Mouse (Mus musculus) heart, embryonic 14.5 days (tissue): ENCODE measurements around the gene Dnajc5g. TPM values are rescaled to one million over a fixed set of nuclear protein-coding genes. Genes with fewer than 3 reads are reported as not detected.

Experiments used
- ATAC-seq: fragments of 200-750 bp; cut with Nextera tagmentation; 2 replicates; pipeline ENCODE4 v1.8.0; 2017; ENCODE audit warnings: low read depth, moderate TSS enrichment; ENCODE audit not compliant: insufficient number of reproducible peaks, insufficient read depth, low FRiP score
- H3K27ac ChIP-seq, 2 experiments: fragments of 200-500 bp in 1 of 2; fragments of 300-500 bp in 1 of 2; sonication (generic) in 1 of 2; replicated peaks in 1 of 2; 2 replicates each; pipeline ENCODE4 v1.5.1; 2012 to 2014; ENCODE audit warnings: low read depth in 2 of 2, low read length in 2 of 2, control low read depth in 1 of 2, mild to moderate bottlenecking in 1 of 2, mixed read lengths in 1 of 2; ENCODE audit not compliant: control insufficient read depth in 1 of 2, insufficient read depth in 1 of 2
- H3K27me3 ChIP-seq: fragments of 300-500 bp; sonication (generic); 2 replicates; pipeline ENCODE4 v1.6.1; 2014; ENCODE audit warnings: mild to moderate bottlenecking, low read length, control low read depth; ENCODE audit not compliant: control insufficient read depth, insufficient read depth
- H3K36me3 ChIP-seq: fragments of 300-500 bp; sonication (generic); 2 replicates; pipeline ENCODE4 v1.6.1; 2014; ENCODE audit warnings: mild to moderate bottlenecking, control low read depth, low read length, mixed read lengths; ENCODE audit not compliant: control insufficient read depth, insufficient read depth
- H3K4me1 ChIP-seq, 2 experiments: fragments of 200-500 bp in 1 of 2; fragments of 300-500 bp in 1 of 2; sonication (generic) in 1 of 2; 2 replicates each; pipeline ENCODE4 v1.6.1; 2012 to 2014; ENCODE audit warnings: low read length in 2 of 2, control low read depth in 1 of 2, mixed read lengths in 1 of 2; ENCODE audit not compliant: control insufficient read depth in 2 of 2, insufficient read depth in 2 of 2
- H3K4me2 ChIP-seq: fragments of 300-500 bp; sonication (generic); 2 replicates; pipeline ENCODE4 v1.6.1; 2014; ENCODE audit warnings: mild to moderate bottlenecking, low read length
- H3K4me3 ChIP-seq, 2 experiments: fragments of 200-500 bp in 1 of 2; fragments of 300-500 bp in 1 of 2; sonication (generic) in 1 of 2; 2 replicates each; pipeline ENCODE4 v1.5.1; 2012 to 2014; ENCODE audit warnings: low read length in 2 of 2, mild to moderate bottlenecking in 2 of 2, control low read depth in 1 of 2, low read depth in 1 of 2, moderate library complexity in 1 of 2; ENCODE audit not compliant: control insufficient read depth in 1 of 2, insufficient read depth in 1 of 2
- H3K9ac ChIP-seq: fragments of 300-500 bp; sonication (generic); 2 replicates; pipeline ENCODE4 v1.6.1; 2014; ENCODE audit warnings: mild to moderate bottlenecking, low read length
- H3K9me3 ChIP-seq: fragments of 300-500 bp; sonication (generic); 2 replicates; pipeline ENCODE4 v1.6.1; 2016; ENCODE audit warnings: low read length, control low read depth; ENCODE audit not compliant: control insufficient read depth
- WGBS: fragments of 180-500 bp; shearing (Covaris S2); extraction: QIAGEN DNeasy Blood & Tissue Kit; methylation state at CpG from one replicate; pipeline ENCODE4 v1.1.7; 2014; 5-methylcytosine and 5-hydroxymethylcytosine counted together
- polyA plus RNA-seq: library from polyadenylated mRNA; unstranded; fragments of >200 nt; fragmentation: Nextera tagmentation; extraction: Ambion mirVana; gene quantifications from 2 replicates; pipeline ENCODE4 v1.2.1, GENCODE M21; 2014

Dnajc5g gene
- polyA plus RNA-seq, 1 experiment from 2014 or later = not detected

GRCm38 (mm10) chr5:31110781-31111180 is 4.7 kb downstream of the Dnajc5g start:
- no peaks in the 10 kb centered on the region for H3K4me1 ChIP-seq
- no peaks in the 10 kb centered on the region for H3K36me3 ChIP-seq
- 16% methylated on average over 7 of the region's 7 CpGs for WGBS
- H3K4me2 ChIP-seq = no peak overlapping the region
- H3K27ac ChIP-seq = no peak overlapping the region
- no peak for ATAC-seq
- no peak overlapping the region for H3K4me3 ChIP-seq
- no peak overlapping the region for H3K9ac ChIP-seq
- H3K27me3 ChIP-seq = no peaks in the 10 kb centered on the region
- H3K9me3 ChIP-seq = no peaks in the 10 kb centered on the region

DNA sequence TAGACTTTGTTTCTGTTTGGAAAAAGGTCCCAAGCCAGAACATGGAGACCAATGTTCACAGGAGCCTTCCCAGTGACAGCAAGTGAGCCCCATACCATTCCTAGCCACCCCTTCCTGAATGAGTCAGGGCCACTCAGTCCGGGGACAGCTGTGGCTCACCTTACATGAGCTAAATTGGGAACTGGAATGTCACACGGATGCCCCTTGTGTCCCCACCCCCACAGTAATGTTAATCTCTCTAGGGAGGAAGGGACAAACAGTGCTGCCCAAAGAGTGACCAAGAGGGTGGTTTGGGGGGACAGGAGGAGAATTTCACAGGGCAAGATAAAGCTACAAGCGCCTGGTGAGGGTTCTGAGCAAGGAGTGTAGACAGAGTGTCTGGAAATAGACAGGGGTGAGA is 10.3 kb downstream of the Dnajc5g start, which contains the start of gene Trim54:
Trim54 (plus strand) TSS at position 359 of the 400 bp plus-strand sequence.
- Histone ChIP-seq H3K9me3 (no peaks in the 10 kb centered on the region), H3K27ac (peak within 1 kb of the TSS; percentile 12 to 68; a peak in 3 of 4 replicates), H3K4me2 (peak within 1 kb of the TSS; percentile 64), H3K36me3 (no peaks in the 10 kb centered on the region), H3K27me3 (no peaks in the 10 kb centered on the region), H3K4me3 (peak within 1 kb of the TSS; percentile 36 to 39), H3K4me1 (peaks cover 4 to 6% of the 10 kb centered on the region in 2 experiments), H3K9ac (peak within 1 kb of the TSS; percentile 59)
- 7% methylated on average over 3 of the region's 3 CpGs for WGBS
- ATAC-seq = no peak; the same call in 1 of the 2 replicates

DNA sequence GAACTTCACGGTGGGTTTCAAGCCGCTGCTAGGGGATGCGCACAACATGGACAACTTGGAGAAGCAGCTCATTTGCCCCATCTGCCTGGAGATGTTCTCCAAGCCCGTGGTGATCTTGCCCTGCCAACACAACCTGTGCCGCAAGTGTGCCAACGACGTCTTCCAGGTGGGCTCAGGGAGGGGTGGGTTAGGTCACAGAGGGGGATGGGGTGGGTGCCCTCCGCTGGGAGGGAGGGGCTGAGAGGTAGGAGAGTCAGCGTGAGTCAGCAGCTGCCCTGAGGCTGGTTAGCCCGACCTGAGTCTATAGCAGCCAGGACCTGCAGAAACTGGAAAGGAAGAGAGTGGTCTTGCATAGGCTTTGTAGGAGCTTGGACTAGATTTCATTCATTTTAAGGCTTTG is 10.8 kb downstream of the Dnajc5g start:
- WGBS = 5% methylated on average over 10 of the region's 10 CpGs
- Histone ChIP-seq H3K4me2 (peak overlapping the region; percentile 64), H3K4me3 (peak overlapping the region; percentile 36 to 39), H3K9me3 (no peaks in the 10 kb centered on the region), H3K9ac (peak overlapping the region; percentile 59), H3K27ac (peak overlapping the region; percentile 12 to 68; a peak in 3 of 4 replicates), H3K4me1 (peaks cover 4 to 6% of the 10 kb centered on the region in 2 experiments), H3K27me3 (no peaks in the 10 kb centered on the region), H3K36me3 (no peaks in the 10 kb centered on the region)
- ATAC-seq = no peak

DNA sequence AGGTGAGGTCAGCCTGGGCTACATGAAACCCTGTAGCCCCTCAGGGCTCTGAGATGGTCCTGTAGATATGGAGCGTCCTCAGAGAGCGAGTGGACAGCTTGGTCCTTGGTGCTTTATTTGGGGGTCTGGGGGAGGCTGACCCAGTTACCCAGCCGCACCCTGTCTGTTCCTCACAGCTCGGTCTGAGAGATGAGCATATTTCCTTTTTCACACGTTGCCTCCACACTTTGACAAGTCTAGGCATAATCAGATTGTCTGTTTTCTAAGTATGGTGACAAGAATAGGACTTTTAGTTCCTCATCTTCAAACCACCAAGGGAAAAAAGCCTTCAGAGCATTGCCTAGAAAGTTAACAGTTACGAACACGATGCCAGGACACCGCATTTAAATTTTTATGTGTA is 15.0 kb downstream of the Dnajc5g start:
- Histone ChIP-seq H3K9ac (no peak overlapping the region), H3K36me3 (no peaks in the 10 kb centered on the region), H3K4me3 (no peak overlapping the region), H3K9me3 (no peaks in the 10 kb centered on the region), H3K27me3 (no peaks in the 10 kb centered on the region), H3K27ac (no peak overlapping the region), H3K4me2 (no peak overlapping the region), H3K4me1 (peaks cover 3 to 5% of the 10 kb centered on the region in 2 experiments)
- no peak for ATAC-seq
- 68% methylated on average over 8 of the region's 8 CpGs for WGBS

- ATAC-seq = no peak
- Histone ChIP-seq H3K4me2 (no peak overlapping the region), H3K4me1 (no peaks in the 10 kb centered on the region), H3K9ac (no peak overlapping the region), H3K9me3 (no peaks in the 10 kb centered on the region), H3K4me3 (no peak overlapping the region), H3K27me3 (no peaks in the 10 kb centered on the region), H3K27ac (no peak overlapping the region), H3K36me3 (no peaks in the 10 kb centered on the region)
- 28% methylated on average over 2 of the region's 2 CpGs for WGBS
These were observed 17.4 kb downstream of the Dnajc5g start for GRCm38 (mm10) chr5:31123481-31123880.

- H3K9ac ChIP-seq = no peak overlapping the region
- no peak for ATAC-seq
- H3K4me1 ChIP-seq = no peaks in the 10 kb centered on the region
- no peaks in the 10 kb centered on the region for H3K9me3 ChIP-seq
- no peaks in the 10 kb centered on the region for H3K36me3 ChIP-seq
- no peak overlapping the region for H3K27ac ChIP-seq
- H3K27me3 ChIP-seq = no peaks in the 10 kb centered on the region
- H3K4me3 ChIP-seq = no peak overlapping the region
- H3K4me2 ChIP-seq = no peak overlapping the region
- 33% methylated on average over 5 of the region's 5 CpGs for WGBS
These were observed 20.0 kb downstream of the Dnajc5g start for GRCm38 (mm10) chr5:31126050-31126449.

DNA sequence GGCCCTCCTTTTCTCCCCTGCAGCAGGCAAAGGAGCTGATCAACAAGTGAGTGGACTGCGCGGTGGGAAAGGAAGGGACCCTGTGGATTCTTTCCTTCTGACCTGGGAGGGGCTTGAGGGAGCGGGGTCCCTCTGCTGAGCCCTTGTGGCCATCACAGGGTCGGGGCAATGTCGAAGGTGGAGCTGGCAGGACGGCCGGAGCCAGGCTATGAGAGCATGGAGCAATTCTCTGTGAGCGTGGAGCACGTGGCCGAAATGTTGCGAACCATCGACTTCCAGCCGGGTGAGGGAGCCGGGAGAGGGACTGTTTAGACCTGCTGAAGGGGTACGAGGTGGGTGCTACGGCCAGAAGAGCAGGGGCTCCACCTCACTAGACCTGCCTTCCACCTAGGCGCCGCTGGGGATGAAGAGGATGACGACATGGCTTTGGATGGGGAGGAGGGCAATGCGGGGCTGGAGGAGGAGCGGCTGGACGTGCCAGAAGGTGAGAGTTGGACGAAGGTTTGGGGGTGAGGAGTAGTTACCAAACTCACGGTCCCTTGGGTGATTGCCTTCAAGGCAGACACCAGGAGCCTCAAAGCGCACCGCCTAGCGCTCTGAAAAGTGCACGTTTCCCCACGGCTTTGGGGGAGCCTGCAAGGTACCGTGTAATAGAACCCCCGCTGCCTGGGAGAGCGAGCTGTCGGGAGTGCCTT is 30.8 kb downstream of the Dnajc5g start:
- H3K36me3 ChIP-seq = peaks cover 9% of the 10 kb centered on the region
- 0 out of 2 replicates have a peak, but pooled peaks have one; percentile 6 for ATAC-seq
- no peak overlapping the region for H3K27ac ChIP-seq
- H3K9me3 ChIP-seq = no peaks in the 10 kb centered on the region
- no peak overlapping the region for H3K9ac ChIP-seq
- H3K27me3 ChIP-seq = peaks cover 59% of the 10 kb centered on the region
- H3K4me3 ChIP-seq = peak overlapping the region in 1 of 2 experiments; percentile 36; a peak in 2 of 4 replicates
- H3K4me2 ChIP-seq = peak overlapping the region; percentile 60
- WGBS = under 1% methylated on average over 32 of the region's 33 CpGs
- H3K4me1 ChIP-seq = peaks cover 15 to 21% of the 10 kb centered on the region in 2 experiments; a peak in 3 of 4 replicates
